Mouse (Mus musculus) hindbrain, embryonic 13.5 days (tissue): ENCODE data around the gene Zfp827. TPM values are rescaled to one million over a fixed set of nuclear protein-coding genes. Genes with fewer than 3 reads are reported as not detected.

Experiments
- ATAC-seq: fragments of 200-750 bp; cut with Nextera tagmentation; 2 replicates; pipeline ENCODE4 v1.8.0; 2017; ENCODE audit warnings: moderate TSS enrichment; ENCODE audit not compliant: low FRiP score
- H3K27ac ChIP-seq: fragments of 300-500 bp; sonication (generic); 2 replicates; pipeline ENCODE4 v1.5.1; 2015; ENCODE audit warnings: inconsistent platforms, mild to moderate bottlenecking, moderate library complexity
- H3K27me3 ChIP-seq: fragments of 300-500 bp; sonication (generic); 2 replicates; pipeline ENCODE4 v1.6.1; 2015; ENCODE audit warnings: mild to moderate bottlenecking, inconsistent platforms
- H3K36me3 ChIP-seq: fragments of 300-500 bp; sonication (generic); 2 replicates; pipeline ENCODE4 v1.6.1; 2015; ENCODE audit warnings: mild to moderate bottlenecking, inconsistent platforms
- H3K4me1 ChIP-seq: fragments of 300-500 bp; sonication (generic); replicated peaks from 2 replicates; pipeline ENCODE4 v1.6.1; 2015; ENCODE audit warnings: inconsistent platforms
- H3K4me2 ChIP-seq: fragments of 300-500 bp; sonication (generic); 2 replicates; pipeline ENCODE4 v1.6.1; 2015; ENCODE audit warnings: inconsistent platforms, mild to moderate bottlenecking, moderate library complexity
- H3K4me3 ChIP-seq: fragments of 300-500 bp; sonication (generic); 2 replicates; pipeline ENCODE4 v1.5.1; 2015; ENCODE audit warnings: mild to moderate bottlenecking, inconsistent platforms
- H3K9ac ChIP-seq: fragments of 300-500 bp; sonication (generic); 2 replicates; pipeline ENCODE4 v1.6.1; 2015; ENCODE audit warnings: mild to moderate bottlenecking, inconsistent platforms
- H3K9me3 ChIP-seq: fragments of 300-500 bp; sonication (generic); 2 replicates; pipeline ENCODE4 v1.6.1; 2016; ENCODE audit warnings: inconsistent platforms
- WGBS: fragments of 180-500 bp; shearing (Covaris S2); methylation state at CpG from one replicate; pipeline ENCODE4 v1.1.7; 2015; 5-methylcytosine and 5-hydroxymethylcytosine counted together
- polyA plus RNA-seq: library from polyadenylated mRNA; unstranded; fragments of >200 nt; fragmentation: Nextera tagmentation; extraction: Ambion mirVana; gene quantifications from 2 replicates; pipeline ENCODE4 v1.2.1, GENCODE M21; 2015

Gene Zfp827
- 12.5 and 12.7 TPM in 2 replicates for polyA plus RNA-seq

GRCm38 (mm10) chr8:79027977-79028487 lies at the start of gene Zfp827:
Gene Zfp827 (plus strand): TSS chr8:79028437.
- H3K4me3 ChIP-seq = peak within 1 kb of the TSS; percentile 91
- H3K4me1 ChIP-seq = peaks cover 24% of the 10 kb centered on the region
- peak within 1 kb of the TSS; percentile 89 for H3K4me2 ChIP-seq
- WGBS = under 1% methylated on average over 26 of the region's 32 CpGs
- no peaks in the 10 kb centered on the region for H3K36me3 ChIP-seq
- peak; percentile 75 for ATAC-seq
- peak within 1 kb of the TSS; percentile 99 for H3K27ac ChIP-seq
- H3K9ac ChIP-seq = peak within 1 kb of the TSS; percentile 98
- H3K27me3 ChIP-seq = no peaks in the 10 kb centered on the region
- no peaks in the 10 kb centered on the region for H3K9me3 ChIP-seq

GRCm38 (mm10) chr8:79004341-79004740 lies 23.9 kb upstream of the Zfp827 start:
- Histone ChIP-seq H3K4me1 (no peaks in the 10 kb centered on the region), H3K4me3 (no peak overlapping the region), H3K9ac (no peak overlapping the region), H3K27ac (no peak overlapping the region), H3K4me2 (no peak overlapping the region), H3K27me3 (no peaks in the 10 kb centered on the region), H3K9me3 (no peaks in the 10 kb centered on the region), H3K36me3 (no peaks in the 10 kb centered on the region)
- ATAC-seq = no peak

GRCm38 (mm10) chr8:79015061-79015460 lies 13.2 kb upstream of the Zfp827 start:
- Histone ChIP-seq H3K4me3 (no peak overlapping the region), H3K36me3 (no peaks in the 10 kb centered on the region), H3K27ac (no peak overlapping the region), H3K27me3 (no peaks in the 10 kb centered on the region), H3K9me3 (no peaks in the 10 kb centered on the region), H3K4me1 (no peaks in the 10 kb centered on the region), H3K9ac (no peak overlapping the region), H3K4me2 (no peak overlapping the region)
- no peak for ATAC-seq
- 82% methylated on average over 5 of the region's 5 CpGs for WGBS

- 97% methylated on average over 4 of the region's 4 CpGs for whole genome bisulfite sequencing
- no peak overlapping the region for H3K4me3 ChIP-seq
- no peak for ATAC-seq
These were observed 12.2 kb upstream of the Zfp827 start for GRCm38 (mm10) chr8:79016076-79016475.

GRCm38 (mm10) chr8:79016583-79016982 lies 11.7 kb upstream of the Zfp827 start:
- no peak overlapping the region for H3K4me3 ChIP-seq
- H3K4me2 ChIP-seq = no peak overlapping the region
- H3K36me3 ChIP-seq = no peaks in the 10 kb centered on the region
- no peak for ATAC-seq
- H3K27ac ChIP-seq = no peak overlapping the region
- H3K27me3 ChIP-seq = no peaks in the 10 kb centered on the region
- H3K9me3 ChIP-seq = no peaks in the 10 kb centered on the region
- H3K4me1 ChIP-seq = no peaks in the 10 kb centered on the region
- H3K9ac ChIP-seq = no peak overlapping the region
- 37% methylated on average over 6 of the region's 6 CpGs for WGBS

More at GRCm38 (mm10) chr8:79016076-79016475, 12.2 kb upstream of the Zfp827 start:
- Histone ChIP-seq H3K4me2 (no peak overlapping the region), H3K9me3 (no peaks in the 10 kb centered on the region), H3K9ac (no peak overlapping the region), H3K27me3 (no peaks in the 10 kb centered on the region), H3K4me1 (no peaks in the 10 kb centered on the region), H3K36me3 (no peaks in the 10 kb centered on the region), H3K27ac (no peak overlapping the region)

GRCm38 (mm10) chr8:79023922-79024321 lies 4.3 kb upstream of the Zfp827 start:
- Histone ChIP-seq H3K9me3 (no peaks in the 10 kb centered on the region), H3K27me3 (no peaks in the 10 kb centered on the region), H3K27ac (no peak overlapping the region), H3K4me1 (no peaks in the 10 kb centered on the region; the same call in 1 of the 2 replicates), H3K9ac (no peak overlapping the region), H3K4me2 (no peak overlapping the region), H3K4me3 (no peak overlapping the region), H3K36me3 (no peaks in the 10 kb centered on the region)
- ATAC-seq = no peak
- 97% methylated on average over 1 of the region's 1 CpGs for WGBS

- ATAC-seq = no peak
- H3K27ac ChIP-seq = no peak overlapping the region
- H3K4me1 ChIP-seq = peaks cover 17% of the 10 kb centered on the region
- 32% methylated on average over 3 of the region's 3 CpGs for WGBS
- H3K9me3 ChIP-seq = no peaks in the 10 kb centered on the region
- peak overlapping the region; percentile 89 for H3K4me2 ChIP-seq
- no peaks in the 10 kb centered on the region for H3K36me3 ChIP-seq
- H3K4me3 ChIP-seq = peak overlapping the region; percentile 91
- H3K27me3 ChIP-seq = no peaks in the 10 kb centered on the region
- H3K9ac ChIP-seq = no peak overlapping the region
These were observed 918 bp upstream of the Zfp827 start for GRCm38 (mm10) chr8:79027319-79027718.

GRCm38 (mm10) chr8:79028541-79029395 lies 531 bp downstream of the Zfp827 start:
- peak; percentile 19; the same call in 1 of the 2 replicates for ATAC-seq
- no peaks in the 10 kb centered on the region for H3K9me3 ChIP-seq
- WGBS = under 1% methylated on average over 54 of the region's 56 CpGs

GRCm38 (mm10) chr8:79029396-79030325 lies 1.4 kb downstream of the Zfp827 start:
- ATAC-seq = peak; percentile 84
- Histone ChIP-seq H3K9me3 (no peaks in the 10 kb centered on the region), H3K9ac (peak overlapping the region; percentile 98), H3K4me1 (peaks cover 39% of the 10 kb centered on the region), H3K4me3 (peak overlapping the region; percentile 91), H3K4me2 (peak overlapping the region; percentile 89), H3K27ac (peak overlapping the region; percentile 99), H3K36me3 (no peaks in the 10 kb centered on the region), H3K27me3 (no peaks in the 10 kb centered on the region)
- WGBS = under 1% methylated on average over 68 of the region's 99 CpGs

More at GRCm38 (mm10) chr8:79028541-79029395, 531 bp downstream of the Zfp827 start:
- H3K4me2 ChIP-seq = peak overlapping the region; percentile 89
- H3K4me3 ChIP-seq = peak overlapping the region; percentile 91
- peak overlapping the region; percentile 98 for H3K9ac ChIP-seq
- no peaks in the 10 kb centered on the region for H3K27me3 ChIP-seq
- H3K4me1 ChIP-seq = peaks cover 31% of the 10 kb centered on the region
- H3K27ac ChIP-seq = peak overlapping the region; percentile 99
- no peaks in the 10 kb centered on the region for H3K36me3 ChIP-seq

- H3K9ac ChIP-seq = peak overlapping the region; percentile 98
- H3K36me3 ChIP-seq = no peaks in the 10 kb centered on the region
- H3K4me2 ChIP-seq = peak overlapping the region; percentile 89
- peak overlapping the region; percentile 99 for H3K27ac ChIP-seq
- no peaks in the 10 kb centered on the region for H3K27me3 ChIP-seq
- no peaks in the 10 kb centered on the region for H3K9me3 ChIP-seq
- under 1% methylated on average over 57 of the region's 62 CpGs for WGBS
- H3K4me3 ChIP-seq = peak overlapping the region; percentile 91
- peaks cover 41% of the 10 kb centered on the region for H3K4me1 ChIP-seq
- peak; percentile 0; the same call in 1 of the 2 replicates for ATAC-seq
These were observed 2.4 kb downstream of the Zfp827 start for GRCm38 (mm10) chr8:79030326-79031265.

- Histone ChIP-seq H3K27ac (no peak overlapping the region), H3K9me3 (no peaks in the 10 kb centered on the region), H3K36me3 (peaks cover 14% of the 10 kb centered on the region), H3K27me3 (no peaks in the 10 kb centered on the region), H3K4me3 (no peak overlapping the region), H3K4me1 (peaks cover 24% of the 10 kb centered on the region), H3K9ac (no peak overlapping the region), H3K4me2 (no peak overlapping the region)
- no peak for ATAC-seq
- WGBS = 89% methylated on average over 7 of the region's 7 CpGs
These were observed 9.3 kb downstream of the Zfp827 start for GRCm38 (mm10) chr8:79037532-79037931.
